Mouse (Mus musculus) adrenal gland, postnatal 25 days (tissue): ENCODE results near the gene Morc1. TPM values are rescaled to one million over a fixed set of nuclear protein-coding genes. Genes with fewer than 3 reads are reported as not detected.

Experiments used
- DNase-seq: peaks from one replicate; pipeline ENCODE4 v3.0.0; 2021; ENCODE audit warnings: mixed read lengths
- long read RNA-seq: library from polyadenylated mRNA; stranded (forward); transcript quantifications from one replicate; pipeline ENCODE4 v2.0.0, GENCODE M21; 2021
- total RNA-seq: library from RNA; stranded (reverse); gene quantifications from 2 replicates; pipeline ENCODE4 v1.2.3, GENCODE M21; 2021

The Morc1 gene
- total RNA-seq = not detected in 2 replicates
- long read RNA-seq = 0 reads

GRCm38 (mm10) chr16:48431027-48431426 is at the start of gene Morc1:
Gene Morc1, plus strand, starts transcription at chr16:48431237.
- no peak for DNase-seq

- no peak for DNase-seq
Measured at GRCm38 (mm10) chr16:48383582-48384257, 47.3 kb upstream of the Morc1 start.

- DNase-seq = no peak
Measured at GRCm38 (mm10) chr16:48386982-48387381, 44.1 kb upstream of the Morc1 start.

GRCm38 (mm10) chr16:48395278-48395677 is 35.8 kb upstream of the Morc1 start:
- DNase-seq = no peak

GRCm38 (mm10) chr16:48402963-48403362 is 28.1 kb upstream of the Morc1 start:
- DNase-seq = no peak

- DNase-seq = no peak
Measured at GRCm38 (mm10) chr16:48403423-48403822, 27.6 kb upstream of the Morc1 start.

DNA sequence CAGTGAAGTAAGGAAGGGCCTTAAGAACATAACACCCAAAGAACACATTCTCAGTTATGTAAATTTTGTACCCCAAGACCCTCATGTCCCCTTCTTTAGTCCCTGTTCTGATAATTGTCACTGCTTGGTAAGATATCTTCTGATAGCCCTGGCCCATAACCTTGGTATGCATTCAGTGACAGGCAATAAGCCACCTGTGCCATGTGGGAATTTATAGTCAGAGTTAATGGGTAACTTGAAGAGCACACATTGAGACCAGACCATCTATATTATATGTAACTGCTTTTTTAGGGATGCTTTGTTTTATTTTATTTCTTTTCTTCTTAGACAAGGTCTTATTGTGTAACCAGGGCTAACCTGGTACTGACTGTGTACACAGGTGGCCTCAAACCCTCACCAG is 27.0 kb upstream of the Morc1 start:
- no peak for DNase-seq

GRCm38 (mm10) chr16:48405674-48406403 is 25.2 kb upstream of the Morc1 start:
- no peak for DNase-seq

DNA sequence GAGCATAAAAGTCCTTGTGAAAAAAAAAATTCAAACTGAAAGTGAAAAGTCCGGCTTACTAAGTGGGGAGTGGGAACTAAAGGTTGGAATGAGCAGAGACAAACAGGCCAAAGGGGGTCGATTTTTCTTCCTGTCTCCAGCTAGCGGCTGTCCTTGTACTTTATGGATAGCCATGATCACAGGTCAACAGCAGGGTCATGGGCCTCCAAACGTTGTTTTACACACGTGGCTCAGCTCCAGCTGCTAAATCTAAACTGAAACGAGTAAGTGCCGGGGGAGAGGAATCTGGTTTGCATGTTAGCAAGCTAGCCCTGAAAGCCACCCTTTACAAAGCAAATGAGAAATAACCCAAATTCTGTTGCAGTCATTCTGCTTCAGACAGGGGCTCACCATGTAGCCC is 21.5 kb upstream of the Morc1 start:
- DNase-seq = peak; percentile 10

DNA sequence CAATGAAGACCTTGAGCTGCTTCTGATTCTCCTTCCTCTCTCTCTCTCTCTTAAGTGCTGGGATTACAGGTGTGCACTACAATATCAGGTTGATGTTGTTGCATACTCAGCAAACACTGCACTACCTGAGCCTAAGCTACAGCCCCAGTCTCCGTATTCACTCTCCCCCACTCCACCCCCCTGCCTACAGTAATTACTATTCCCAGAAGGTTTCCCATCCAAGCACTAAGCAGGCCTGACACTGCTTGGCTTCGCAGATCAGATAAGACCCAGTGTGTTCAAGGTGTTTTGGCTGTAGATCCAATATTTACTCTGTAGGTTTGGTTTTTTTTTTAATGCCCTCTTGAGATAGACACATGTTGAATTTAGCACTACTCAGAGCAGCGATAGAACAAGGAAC is 20.9 kb upstream of the Morc1 start:
- no peak for DNase-seq

DNA sequence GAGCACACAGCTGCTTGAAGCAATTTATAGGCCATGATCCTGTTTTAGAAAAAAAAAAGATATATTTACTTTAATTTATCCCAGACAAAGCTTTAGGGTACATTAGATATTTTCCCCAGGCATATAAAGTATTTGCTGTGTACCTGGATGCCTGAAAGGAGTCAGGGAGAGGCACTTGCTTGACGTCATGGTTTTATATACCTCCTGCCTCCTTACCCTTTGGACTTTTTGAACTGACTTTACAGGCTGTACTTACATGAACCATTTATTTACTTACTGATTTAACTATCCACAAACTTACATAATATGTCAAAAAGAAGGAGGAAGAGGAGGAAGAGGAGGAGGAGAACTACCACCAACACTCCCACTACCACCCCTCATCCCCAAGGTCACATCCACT is 18.8 kb upstream of the Morc1 start, which contains the start of gene Gm5485:
Gene Gm5485, minus strand, starts transcription at position 171 of the 400 bp plus-strand sequence.
- DNase-seq = no peak

DNA sequence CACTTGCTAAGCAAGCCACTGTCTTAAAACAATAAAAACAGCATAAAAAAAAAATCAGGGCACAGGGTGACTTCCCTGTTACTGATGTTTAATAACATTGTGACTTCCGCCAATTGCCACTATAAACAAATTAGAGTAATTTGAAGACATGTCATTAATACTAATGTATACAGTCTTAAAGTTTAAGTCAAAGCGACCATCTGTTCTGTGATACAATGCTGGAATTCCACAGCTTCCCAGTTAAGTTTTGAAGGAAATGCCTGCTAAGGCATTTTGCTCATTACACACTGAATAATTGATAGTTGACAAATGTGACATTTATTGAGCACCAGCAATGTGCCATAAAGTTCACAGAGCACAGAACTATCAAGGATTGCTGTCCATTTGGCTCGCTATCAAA is 12.5 kb upstream of the Morc1 start:
- no peak for DNase-seq

- DNase-seq = no peak
Measured at GRCm38 (mm10) chr16:48419035-48419434, 12.0 kb upstream of the Morc1 start.

- DNase-seq = no peak
Measured at GRCm38 (mm10) chr16:48422501-48422900, 8.5 kb upstream of the Morc1 start.

DNA sequence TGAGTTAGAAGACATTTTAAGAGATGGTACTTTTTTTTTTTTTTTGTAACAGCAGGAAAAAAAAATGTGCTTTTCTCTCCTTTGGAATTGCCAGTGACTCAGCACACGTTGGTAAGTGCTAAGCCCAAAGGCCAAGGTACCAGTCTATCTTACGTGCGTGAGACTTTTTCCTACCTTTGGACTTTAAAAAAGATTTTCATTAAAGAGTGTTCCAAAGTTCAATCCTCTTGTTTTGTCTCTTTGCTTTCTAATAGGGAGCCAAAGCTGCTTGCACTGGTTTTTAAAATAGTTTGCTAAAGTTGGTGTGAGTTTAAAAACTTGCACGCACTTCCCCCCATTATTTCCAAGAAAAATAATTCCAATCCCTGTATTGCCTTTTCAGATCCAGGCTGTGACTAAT is 7.0 kb upstream of the Morc1 start:
- no peak for DNase-seq

DNA sequence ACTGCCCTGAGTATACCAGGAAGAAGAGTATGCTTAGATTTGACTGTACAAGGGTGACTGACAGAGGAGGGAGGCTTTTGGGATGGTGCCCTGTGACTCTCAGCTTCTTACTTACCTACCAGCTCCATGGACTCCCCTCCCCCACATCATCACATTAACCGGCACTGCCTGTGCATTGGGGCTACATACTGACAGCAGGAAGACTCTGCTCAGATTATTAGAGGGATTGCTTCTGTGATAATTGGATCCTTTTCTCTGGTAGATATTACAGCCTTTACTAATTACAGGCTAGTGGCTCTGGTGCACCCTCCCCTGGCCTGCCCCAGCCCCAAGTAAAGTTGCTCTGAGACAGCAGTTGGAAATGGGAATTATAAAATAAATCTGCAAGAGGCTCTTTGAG is 1.6 kb upstream of the Morc1 start:
- DNase-seq = no peak

- no peak for DNase-seq
Measured at GRCm38 (mm10) chr16:48435454-48435853, 4.4 kb downstream of the Morc1 start.

DNA sequence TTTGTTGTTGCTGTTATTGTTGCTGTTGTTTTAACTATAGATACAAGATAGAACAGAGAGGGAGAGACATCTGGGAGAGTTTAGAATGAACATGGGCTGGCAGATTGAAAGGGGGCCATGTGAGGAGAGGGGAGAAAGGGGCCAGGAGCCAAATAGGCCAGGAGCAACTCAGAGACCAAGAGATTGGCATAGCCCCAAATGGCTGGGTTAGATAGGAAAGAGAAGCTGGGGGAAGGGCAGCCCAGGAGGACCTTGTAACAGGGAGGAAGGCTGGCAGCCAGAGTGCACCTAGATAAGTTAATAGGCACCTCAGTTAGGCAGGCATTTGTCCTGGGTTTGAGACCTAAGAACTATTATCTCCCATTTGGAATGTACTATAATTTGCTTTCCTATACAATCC is 6.4 kb downstream of the Morc1 start:
- DNase-seq = no peak

DNA sequence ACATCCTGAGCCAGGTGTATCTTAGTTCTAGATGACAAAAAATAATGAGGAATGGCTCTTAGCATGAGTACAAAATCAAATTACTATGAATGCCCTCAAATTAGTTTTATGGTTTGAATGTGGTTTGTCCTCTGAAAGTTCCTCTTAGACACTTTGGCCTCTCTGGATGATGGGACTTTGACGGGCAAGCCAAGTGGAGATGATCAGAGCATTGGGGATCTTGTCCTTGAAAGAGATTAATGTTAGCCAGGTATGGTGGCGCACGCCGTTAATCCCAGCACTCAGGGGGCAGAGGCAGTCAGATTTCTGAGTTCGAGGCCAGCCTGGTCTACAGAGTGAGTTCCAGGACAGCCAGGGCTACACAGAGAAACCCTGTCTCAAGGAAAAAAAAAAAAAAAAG is 13.6 kb downstream of the Morc1 start:
- DNase-seq = no peak

GRCm38 (mm10) chr16:48446161-48446925 is 15.3 kb downstream of the Morc1 start:
- no peak for DNase-seq

GRCm38 (mm10) chr16:48453264-48453663 is 22.2 kb downstream of the Morc1 start:
- no peak for DNase-seq

GRCm38 (mm10) chr16:48473396-48473795 is 42.4 kb downstream of the Morc1 start:
- DNase-seq = no peak
